Mouse (Mus musculus) cerebellum, adult 2 months (tissue): ENCODE results near the gene Orc5. TPM values are rescaled to one million over a fixed set of nuclear protein-coding genes. Genes with fewer than 3 reads are reported as not detected.

Experiments
- DNase-seq, 2 experiments: peaks; one replicate each; pipeline ENCODE4 v3.0.0; 2021
- H3K27ac ChIP-seq: fragments of 200-500 bp; 2 replicates; pipeline ENCODE4 v1.5.1; 2012; ENCODE audit warnings: low read length, control low read depth, inconsistent platforms; ENCODE audit not compliant: insufficient read depth
- H3K27me3 ChIP-seq: fragments of 200-500 bp; 2 replicates; pipeline ENCODE4 v1.6.1; 2012; ENCODE audit warnings: inconsistent platforms, mild to moderate bottlenecking, low read length, moderate library complexity; ENCODE audit not compliant: control insufficient read depth, insufficient read depth
- H3K4me1 ChIP-seq: fragments of 200-500 bp; 2 replicates; pipeline ENCODE4 v1.6.1; 2011; ENCODE audit warnings: low read length; ENCODE audit not compliant: control insufficient read depth, insufficient read depth
- H3K4me3 ChIP-seq: fragments of 200-500 bp; replicated peaks from 2 replicates; pipeline ENCODE3; 2011; ENCODE audit warnings: mild to moderate bottlenecking, low read depth, low read length, control low read depth; ENCODE audit not compliant: insufficient read depth
- CTCF ChIP-seq: fragments of 200-500 bp; IDR thresholded peaks from 2 replicates; pipeline ENCODE4 v1.5.1; 2011; ENCODE audit warnings: low read depth, mild to moderate bottlenecking, control low read depth, low read length, moderate library complexity, borderline replicate concordance; ENCODE audit not compliant: insufficient read depth
- POLR2A ChIP-seq: fragments of 200-500 bp; IDR thresholded peaks from 2 replicates; pipeline ENCODE4 v1.6.1; 2011; ENCODE audit warnings: low read length, control low read depth, borderline replicate concordance; ENCODE audit not compliant: insufficient read depth
- WGBS: fragments of 180-500 bp; shearing (Covaris S2); methylation state at CpG from one replicate; pipeline ENCODE4 v1.1.7; 2018; 5-methylcytosine and 5-hydroxymethylcytosine counted together
- polyA plus RNA-seq: library from polyadenylated mRNA; depleted of rRNA; stranded (reverse); fragments of >200 nt; gene quantifications from 2 replicates; pipeline ENCODE4 v1.2.3, GENCODE M21; 2012; rRNA removed

Gene Orc5
- polyA plus RNA-seq: 9.7 and 10.3 TPM in 2 replicates

DNA sequence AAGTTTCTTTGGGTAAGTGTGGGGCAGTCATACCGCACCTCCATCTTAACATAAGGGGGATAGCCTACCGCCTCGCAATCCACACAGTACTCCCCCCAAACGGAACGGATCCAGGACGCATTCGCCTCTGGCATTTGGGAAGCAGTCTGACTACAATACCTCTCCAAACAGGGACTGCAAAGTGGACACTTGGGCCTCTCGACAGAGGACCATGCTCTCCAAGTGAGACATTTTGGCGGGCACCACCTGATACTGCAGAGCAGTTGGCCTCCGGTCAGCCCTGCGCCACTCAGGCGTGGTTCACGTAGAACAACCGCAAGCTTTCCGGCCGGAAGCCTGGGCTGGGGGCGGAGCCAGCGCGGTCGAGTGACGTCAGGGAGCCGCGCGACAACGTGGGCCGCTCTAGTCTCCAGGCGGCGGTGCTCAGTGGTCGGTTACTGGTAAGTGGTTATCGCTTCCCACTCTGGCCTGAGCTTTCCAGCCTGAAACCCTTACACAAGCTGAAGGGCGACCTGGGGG lies at the start of gene Orc5:
Gene Orc5, minus strand, starts transcription at position 397 of the 519 bp plus-strand sequence.
- Histone ChIP-seq H3K27ac (peak within 1 kb of the TSS; percentile 75), H3K27me3 (no peaks in the 10 kb centered on the region), H3K4me1 (no peaks in the 10 kb centered on the region; the same call in none of the 2 replicates), H3K4me3 (peak within 1 kb of the TSS; percentile 88)
- under 1% methylated on average over 31 of the region's 31 CpGs for WGBS
- DNase-seq: peak; percentile 94 to 95
- peak; percentile 95 for TF ChIP-seq POLR2A
- TF ChIP-seq CTCF: no peak

- Histone ChIP-seq H3K4me1 (no peaks in the 10 kb centered on the region), H3K27me3 (no peaks in the 10 kb centered on the region), H3K4me3 (no peak overlapping the region), H3K27ac (no peak overlapping the region)
- 97% methylated on average over 4 of the region's 4 CpGs for WGBS
- DNase-seq: no peak
- no peak for TF ChIP-seq CTCF
- TF ChIP-seq POLR2A: no peak
These were observed 46.8 kb upstream of the Orc5 start for GRCm38 (mm10) chr5:22596981-22597380.

- Histone ChIP-seq H3K27me3 (no peaks in the 10 kb centered on the region), H3K27ac (no peak overlapping the region), H3K4me1 (no peaks in the 10 kb centered on the region), H3K4me3 (no peak overlapping the region)
- no peak for TF ChIP-seq POLR2A
- no peak for TF ChIP-seq CTCF
- DNase-seq: no peak
- WGBS: 88% methylated on average over 1 of the region's 1 CpGs
These were observed 39.2 kb upstream of the Orc5 start for GRCm38 (mm10) chr5:22589370-22589966.

GRCm38 (mm10) chr5:22587492-22587891 lies 37.3 kb upstream of the Orc5 start:
- 58% methylated on average over 1 of the region's 1 CpGs for WGBS

DNA sequence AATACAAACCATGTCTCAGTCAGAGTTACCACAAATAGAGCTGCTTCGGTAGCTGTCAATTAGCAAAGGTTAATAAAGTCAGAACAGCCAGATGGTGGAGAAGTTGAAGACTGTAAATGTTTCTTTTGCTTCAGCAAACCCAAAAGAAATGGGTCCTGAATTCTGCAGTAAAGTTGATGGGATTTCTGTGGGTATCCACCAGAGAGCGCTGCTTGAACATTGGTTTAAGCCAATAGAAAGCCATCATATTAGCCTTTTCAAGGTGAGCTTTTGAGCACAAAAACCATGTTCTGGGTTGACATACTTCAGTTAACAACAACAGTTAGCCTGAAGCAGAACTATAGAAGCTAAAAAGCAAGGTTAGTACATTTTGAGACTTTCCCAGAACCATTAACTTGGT lies 34.3 kb upstream of the Orc5 start:
- Histone ChIP-seq H3K27ac (no peak overlapping the region), H3K27me3 (no peaks in the 10 kb centered on the region), H3K4me1 (no peaks in the 10 kb centered on the region), H3K4me3 (no peak overlapping the region)
- no peak for DNase-seq
- TF ChIP-seq CTCF (no peak), POLR2A (no peak)
- WGBS: 55% methylated on average over 2 of the region's 2 CpGs

More at GRCm38 (mm10) chr5:22587492-22587891, 37.3 kb upstream of the Orc5 start:
- no peak for TF ChIP-seq CTCF
- no peak for TF ChIP-seq POLR2A
- H3K27me3 ChIP-seq: no peaks in the 10 kb centered on the region
- H3K4me1 ChIP-seq: no peaks in the 10 kb centered on the region
- no peak overlapping the region for H3K4me3 ChIP-seq
- no peak overlapping the region for H3K27ac ChIP-seq
- DNase-seq: no peak

- TF ChIP-seq CTCF (no peak), POLR2A (no peak)
- Histone ChIP-seq H3K27me3 (no peaks in the 10 kb centered on the region), H3K4me1 (no peaks in the 10 kb centered on the region), H3K27ac (no peak overlapping the region), H3K4me3 (no peak overlapping the region)
- WGBS: 90% methylated on average over 3 of the region's 3 CpGs
- DNase-seq: no peak
These were observed 27.8 kb upstream of the Orc5 start for GRCm38 (mm10) chr5:22578011-22578410.

DNA sequence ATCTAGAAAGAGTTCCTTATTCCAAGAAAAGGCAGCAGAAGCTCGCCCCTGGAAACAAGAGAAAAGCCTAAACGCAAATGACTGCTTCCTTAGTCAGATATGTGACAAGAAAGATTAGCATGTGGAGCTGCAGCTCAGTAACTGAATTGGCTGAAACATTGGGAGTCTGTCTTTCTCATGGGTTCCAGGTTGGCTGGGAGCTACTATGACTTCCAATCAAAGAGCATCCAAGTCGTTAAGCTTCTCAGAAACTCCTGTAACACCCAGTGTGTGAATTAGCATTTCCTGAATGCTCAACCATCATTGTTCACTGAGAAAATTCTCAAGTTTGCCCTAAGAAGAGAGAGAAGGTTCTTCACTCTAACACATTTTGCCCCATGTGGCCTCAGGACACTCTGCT lies 24.5 kb upstream of the Orc5 start:
- DNase-seq: no peak
- H3K27ac ChIP-seq: no peak overlapping the region
- 33% methylated on average over 3 of the region's 3 CpGs for WGBS
- H3K27me3 ChIP-seq: no peaks in the 10 kb centered on the region
- H3K4me3 ChIP-seq: no peak overlapping the region
- no peaks in the 10 kb centered on the region for H3K4me1 ChIP-seq
- TF ChIP-seq POLR2A (no peak), CTCF (no peak)

- no peak overlapping the region for H3K4me3 ChIP-seq
- H3K27me3 ChIP-seq: no peaks in the 10 kb centered on the region
- H3K27ac ChIP-seq: no peak overlapping the region
- no peak for TF ChIP-seq POLR2A
- no peak for TF ChIP-seq CTCF
- DNase-seq: no peak
- 57% methylated on average over 1 of the region's 1 CpGs for WGBS
- H3K4me1 ChIP-seq: no peaks in the 10 kb centered on the region
These were observed 23.9 kb upstream of the Orc5 start for GRCm38 (mm10) chr5:22574161-22574560.
